Mouse (Mus musculus) limb, embryonic 13.5 days (tissue): ENCODE measurements at regions not wholly inside any gene's neighbourhood (a gene's known extent, or its start where the extent isn't known, plus 50 kb on each side); places are given as distances from the start of the nearest gene placed in this dataset.

Experiments
- ATAC-seq: fragments of 200-750 bp; cut with Nextera tagmentation; 2 replicates; pipeline ENCODE4 v1.8.0; 2017; ENCODE audit warnings: low read depth, moderate number of reproducible peaks, moderate TSS enrichment; ENCODE audit not compliant: low FRiP score
- H3K27ac ChIP-seq: fragments of 300-500 bp; sonication (generic); 2 replicates; pipeline ENCODE4 v1.5.1; 2015; ENCODE audit warnings: inconsistent platforms, mild to moderate bottlenecking, moderate library complexity
- H3K27me3 ChIP-seq: fragments of 300-500 bp; sonication (generic); 2 replicates; pipeline ENCODE4 v1.6.1; 2015; ENCODE audit warnings: mild to moderate bottlenecking, inconsistent platforms
- H3K36me3 ChIP-seq: fragments of 300-500 bp; sonication (generic); 2 replicates; pipeline ENCODE4 v1.6.1; 2015; ENCODE audit warnings: inconsistent platforms, mild to moderate bottlenecking, moderate library complexity
- H3K4me1 ChIP-seq: fragments of 300-500 bp; sonication (generic); 2 replicates; pipeline ENCODE4 v1.6.1; 2015; ENCODE audit warnings: inconsistent platforms
- H3K4me2 ChIP-seq: fragments of 300-500 bp; sonication (generic); replicated peaks from 2 replicates; pipeline ENCODE4 v1.6.1; 2015; ENCODE audit warnings: inconsistent platforms, mild to moderate bottlenecking, moderate library complexity
- H3K4me3 ChIP-seq: fragments of 300-500 bp; sonication (generic); 2 replicates; pipeline ENCODE4 v1.5.1; 2015; ENCODE audit warnings: moderate library complexity, mild to moderate bottlenecking, inconsistent platforms
- H3K9ac ChIP-seq: fragments of 300-500 bp; sonication (generic); 2 replicates; pipeline ENCODE4 v1.6.1; 2015; ENCODE audit warnings: mild to moderate bottlenecking, inconsistent platforms
- H3K9me3 ChIP-seq: fragments of 300-500 bp; sonication (generic); 2 replicates; pipeline ENCODE4 v1.6.1; 2016; ENCODE audit warnings: inconsistent platforms
- WGBS: fragments of 180-500 bp; shearing (Covaris S2); methylation state at CpG from one replicate; pipeline ENCODE4 v1.1.7; 2015; 5-methylcytosine and 5-hydroxymethylcytosine counted together

DNA sequence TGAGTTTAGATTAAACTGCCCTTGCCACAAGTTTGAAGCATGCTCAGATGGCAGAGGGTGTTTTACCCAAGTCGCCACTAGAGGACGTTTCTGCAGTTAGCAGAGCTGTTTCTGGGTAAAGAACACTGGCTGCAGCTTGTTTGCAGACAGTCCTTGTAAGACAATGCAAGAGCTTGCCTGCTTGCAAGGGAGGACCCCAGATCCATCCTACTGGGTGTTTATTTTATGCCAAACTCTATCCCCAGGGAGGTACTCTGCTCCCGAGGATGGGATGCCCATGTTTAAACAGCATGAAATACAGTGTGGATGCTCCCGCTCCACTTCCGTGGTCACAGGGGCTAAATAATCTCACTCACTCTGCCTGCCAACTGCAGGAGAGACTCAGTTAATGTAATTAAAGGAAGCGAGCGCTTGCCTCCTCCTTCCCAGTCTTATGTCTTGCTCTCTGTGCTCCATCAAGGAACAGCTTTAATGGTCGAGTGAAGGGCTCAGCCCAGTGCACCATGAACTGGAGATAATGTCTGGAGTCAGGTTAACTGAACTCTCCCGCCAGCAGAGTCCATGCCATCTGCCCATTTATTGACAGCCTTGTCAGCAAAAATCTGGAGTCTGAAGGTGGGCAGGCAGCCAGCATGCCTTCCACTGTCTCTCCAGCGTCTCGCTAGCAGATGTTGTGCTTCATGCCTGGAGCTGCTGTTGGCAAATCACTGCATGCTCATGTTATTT lies 334.8 kb downstream of the Mex3b start:
- Histone ChIP-seq H3K4me3 (no peak overlapping the region), H3K9ac (no peak overlapping the region; the same call in 1 of the 2 replicates), H3K9me3 (no peaks in the 10 kb centered on the region), H3K4me1 (peaks cover 67% of the 10 kb centered on the region), H3K27me3 (no peaks in the 10 kb centered on the region), H3K27ac (peak overlapping the region; percentile 82), H3K4me2 (peak overlapping the region; percentile 46), H3K36me3 (no peaks in the 10 kb centered on the region)
- ATAC-seq = peak; percentile 58
- 7% methylated on average over 11 of the region's 11 CpGs for WGBS

DNA sequence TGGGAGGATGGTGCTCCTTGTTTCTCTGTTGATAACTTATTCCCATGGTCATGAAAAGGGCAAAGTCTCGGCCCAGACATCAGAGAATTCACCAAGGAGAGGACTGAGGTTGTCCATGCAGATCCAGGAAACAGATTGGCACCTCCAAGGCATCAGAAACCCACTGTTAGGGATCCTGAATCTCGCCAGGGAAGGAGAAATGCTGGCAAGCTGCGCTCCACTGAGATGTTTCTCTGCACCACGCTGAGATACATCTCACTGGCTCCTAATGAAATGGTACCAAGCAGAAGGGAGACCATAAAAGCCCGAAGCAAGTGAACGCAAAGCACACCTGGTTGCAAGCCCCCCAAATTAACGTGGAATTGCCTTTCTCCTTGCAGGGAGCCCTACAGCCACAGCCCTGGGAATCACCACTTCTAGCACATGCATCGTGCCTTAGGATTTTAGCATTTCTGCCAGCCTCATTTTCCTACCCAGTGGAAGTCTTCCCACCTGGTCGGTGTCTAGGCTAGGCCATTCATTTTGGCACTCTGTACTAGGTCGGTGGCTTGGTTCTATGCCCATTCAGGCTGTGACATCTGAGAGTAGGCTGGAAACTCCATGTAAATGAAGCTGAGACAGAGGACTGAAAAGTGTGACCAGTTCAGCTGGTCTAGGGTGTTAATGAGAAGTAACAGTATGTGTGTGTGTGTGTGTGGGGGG lies 336.3 kb downstream of the Mex3b start:
- no peaks in the 10 kb centered on the region for H3K36me3 ChIP-seq
- H3K9ac ChIP-seq = no peak overlapping the region
- H3K27ac ChIP-seq = 0 out of 2 replicates have a peak overlapping the region, but pooled peaks have one; percentile 22
- no peaks in the 10 kb centered on the region for H3K9me3 ChIP-seq
- WGBS = 45% methylated on average over 10 of the region's 10 CpGs
- H3K4me2 ChIP-seq = no peak overlapping the region
- no peaks in the 10 kb centered on the region for H3K27me3 ChIP-seq
- peaks cover 66% of the 10 kb centered on the region for H3K4me1 ChIP-seq
- H3K4me3 ChIP-seq = no peak overlapping the region
- ATAC-seq = no peak

DNA sequence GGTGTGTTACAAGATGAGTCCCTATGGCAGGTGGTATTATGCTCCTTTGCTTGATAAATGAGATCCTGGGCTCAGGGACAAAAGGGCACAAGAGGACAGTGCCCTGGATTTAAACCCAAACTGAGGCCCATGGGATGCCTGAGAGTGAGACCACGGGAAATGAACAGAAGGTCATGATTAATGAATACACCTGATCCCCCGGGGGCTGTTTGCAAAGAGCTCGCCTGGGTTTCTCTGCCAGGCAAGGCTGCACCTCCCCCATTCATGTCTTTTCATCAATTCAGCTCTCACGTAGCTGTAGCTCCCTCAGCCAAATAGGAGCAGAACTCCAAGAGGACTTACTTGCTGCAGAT lies 336.9 kb downstream of the Mex3b start:
- WGBS = 13% methylated on average over 4 of the region's 4 CpGs
- H3K36me3 ChIP-seq = no peaks in the 10 kb centered on the region
- H3K9me3 ChIP-seq = no peaks in the 10 kb centered on the region
- no peak overlapping the region for H3K4me3 ChIP-seq
- ATAC-seq = no peak
- H3K9ac ChIP-seq = no peak overlapping the region
- H3K27ac ChIP-seq = no peak overlapping the region
- H3K4me2 ChIP-seq = no peak overlapping the region
- H3K27me3 ChIP-seq = no peaks in the 10 kb centered on the region
- peaks cover 66% of the 10 kb centered on the region for H3K4me1 ChIP-seq

DNA sequence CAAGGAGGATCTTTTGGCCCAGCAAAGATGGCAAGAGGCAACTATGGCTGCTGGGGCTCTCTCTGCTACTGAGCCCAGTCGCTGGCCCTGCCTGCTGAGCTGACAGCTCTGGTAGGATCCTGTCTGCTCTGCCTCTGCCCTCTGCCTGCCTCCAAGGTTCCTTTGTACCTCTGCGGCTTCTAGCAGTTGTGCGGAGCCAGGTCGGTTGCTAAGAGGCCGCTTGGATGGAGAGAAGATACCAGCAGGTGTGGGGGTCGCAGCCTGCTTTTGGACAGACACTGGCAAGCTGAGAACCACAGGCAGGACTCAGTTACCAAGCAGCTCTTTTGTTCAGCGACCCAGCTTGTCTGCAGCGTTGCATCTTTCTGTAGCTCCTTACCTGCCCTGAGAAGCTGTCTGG lies 337.6 kb downstream of the Mex3b start:
- Histone ChIP-seq H3K27ac (no peak overlapping the region; the same call in 1 of the 2 replicates), H3K9me3 (no peaks in the 10 kb centered on the region), H3K4me2 (no peak overlapping the region), H3K36me3 (no peaks in the 10 kb centered on the region), H3K9ac (no peak overlapping the region), H3K4me1 (peaks cover 59% of the 10 kb centered on the region), H3K27me3 (no peaks in the 10 kb centered on the region), H3K4me3 (no peak overlapping the region)
- ATAC-seq = no peak
- 57% methylated on average over 8 of the region's 8 CpGs for WGBS

DNA sequence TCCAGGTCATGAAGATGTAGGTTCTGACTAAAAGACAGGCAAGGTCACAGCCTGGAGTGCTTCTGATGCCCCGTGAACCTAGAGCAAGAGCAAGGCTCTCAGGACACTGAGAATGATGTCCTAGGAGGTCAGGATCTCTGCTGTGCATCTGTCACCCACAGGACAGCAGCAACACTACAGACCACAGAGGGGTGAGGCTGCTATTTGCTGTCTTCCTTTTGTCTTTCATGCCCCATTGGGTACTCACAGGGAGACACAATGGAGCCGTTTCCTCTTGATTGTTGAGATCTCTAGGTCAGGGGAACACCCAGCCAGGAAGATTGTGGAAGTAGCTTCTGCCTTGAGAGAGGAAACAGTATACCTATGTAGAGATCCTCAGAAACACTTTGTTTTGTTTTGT lies 339.9 kb downstream of the Mex3b start:
- no peaks in the 10 kb centered on the region for H3K27me3 ChIP-seq
- H3K36me3 ChIP-seq = no peaks in the 10 kb centered on the region
- no peak for ATAC-seq
- H3K9ac ChIP-seq = no peak overlapping the region
- no peaks in the 10 kb centered on the region for H3K9me3 ChIP-seq
- no peak overlapping the region for H3K27ac ChIP-seq
- WGBS = 86% methylated on average over 2 of the region's 2 CpGs
- no peak overlapping the region for H3K4me3 ChIP-seq
- peaks cover 36% of the 10 kb centered on the region for H3K4me1 ChIP-seq
- no peak overlapping the region for H3K4me2 ChIP-seq

DNA sequence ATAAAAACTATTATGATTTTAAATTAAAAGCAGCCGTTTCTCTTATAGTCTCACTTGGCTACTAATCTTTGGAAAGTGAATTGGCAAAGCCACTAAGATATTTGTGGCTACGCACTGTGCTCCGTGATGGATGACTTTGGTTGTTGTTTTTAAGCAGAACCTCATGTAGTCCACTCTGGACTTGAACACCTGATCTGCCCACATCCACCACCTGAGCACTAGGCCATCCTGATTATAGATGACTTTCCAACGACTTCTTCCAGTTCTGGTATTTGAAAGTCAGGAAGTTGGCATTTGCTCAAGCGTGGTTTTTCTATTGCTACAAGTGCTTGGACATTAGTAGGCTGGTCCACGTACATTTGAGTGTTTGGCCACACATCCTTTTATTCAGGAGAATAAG lies 344.5 kb downstream of the Mex3b start:
- no peak for ATAC-seq
- Histone ChIP-seq H3K9me3 (no peaks in the 10 kb centered on the region), H3K27ac (no peak overlapping the region), H3K36me3 (no peaks in the 10 kb centered on the region), H3K4me2 (no peak overlapping the region), H3K9ac (no peak overlapping the region), H3K4me3 (no peak overlapping the region), H3K27me3 (no peaks in the 10 kb centered on the region), H3K4me1 (no peaks in the 10 kb centered on the region)
- 52% methylated on average over 6 of the region's 6 CpGs for WGBS

DNA sequence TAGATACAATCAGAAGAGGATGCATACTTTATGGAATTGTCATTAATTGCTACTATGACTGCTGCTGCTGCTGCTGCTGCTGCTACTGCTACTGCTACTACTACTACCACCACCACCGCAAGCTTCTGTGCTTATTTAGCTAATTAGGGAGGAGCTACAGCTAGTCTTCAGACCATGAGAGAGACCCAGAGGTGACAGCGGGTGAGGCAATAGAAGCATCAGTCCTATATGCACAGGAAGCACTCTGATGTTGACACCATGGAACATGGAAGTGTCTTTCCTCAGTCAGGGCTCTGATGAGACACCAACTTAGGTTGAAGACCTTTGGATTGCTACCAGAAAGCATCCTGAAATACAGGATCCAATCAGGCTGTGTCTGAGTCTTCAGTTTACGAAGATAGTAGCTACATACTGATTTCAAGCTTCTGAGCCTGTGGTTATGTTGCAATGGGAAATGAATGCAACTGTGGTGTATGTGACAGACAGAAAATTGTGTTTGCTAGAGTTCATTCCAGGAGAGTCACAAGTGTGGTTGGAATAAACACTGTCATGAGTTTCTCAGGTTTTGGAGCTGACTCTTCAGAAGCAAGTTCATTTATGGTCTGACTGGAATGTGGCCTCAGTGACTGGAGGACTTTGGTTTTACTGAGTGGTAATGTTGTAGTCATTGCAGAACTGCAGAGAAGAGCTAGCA lies 355.0 kb downstream of the Mex3b start:
- WGBS = 86% methylated on average over 3 of the region's 3 CpGs

DNA sequence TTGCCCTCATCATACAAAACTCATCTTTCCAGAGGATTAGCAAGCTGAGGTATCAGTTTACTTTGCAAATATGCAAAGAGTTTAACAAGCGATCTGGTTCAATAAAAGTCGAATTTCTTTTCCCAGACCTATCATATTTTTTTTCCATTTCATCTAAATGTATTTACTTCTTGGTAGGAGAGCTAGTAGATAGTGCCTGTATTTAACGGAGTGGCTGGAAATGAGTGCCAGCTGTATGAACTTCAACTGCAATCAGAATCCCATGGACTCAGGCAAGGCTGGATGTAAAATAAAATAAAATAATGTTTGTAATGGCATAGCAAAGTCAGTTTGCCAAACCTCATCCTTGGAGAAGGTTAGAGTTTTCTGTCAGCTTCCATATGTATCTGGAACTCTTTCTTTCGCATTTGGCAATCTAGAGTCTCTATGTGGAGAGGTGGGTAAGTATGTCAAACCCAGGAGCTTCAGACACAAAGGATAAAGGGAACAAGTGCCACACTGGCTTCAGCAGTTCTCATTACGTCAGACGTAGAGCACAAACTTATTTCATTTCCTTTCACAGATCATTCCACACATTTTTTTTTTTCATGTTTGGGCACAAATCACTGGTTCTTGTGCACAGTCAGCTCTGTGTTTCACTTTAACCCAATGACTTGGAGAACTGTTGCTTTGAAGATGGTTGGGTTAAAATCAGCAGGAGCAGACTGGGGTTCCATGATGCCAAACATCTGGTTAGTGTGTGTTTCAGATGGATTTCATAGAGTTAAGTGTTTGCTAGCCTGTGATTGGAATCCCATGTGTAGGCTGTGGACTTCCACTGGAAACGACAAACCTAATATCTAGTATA lies 357.2 kb upstream of the Tmc3 start:
- Histone ChIP-seq H3K4me1 (peaks cover 36% of the 10 kb centered on the region), H3K4me2 (no peak overlapping the region), H3K36me3 (no peaks in the 10 kb centered on the region), H3K4me3 (no peak overlapping the region), H3K27ac (peak overlapping the region; percentile 73; the same call in 1 of the 2 replicates), H3K9ac (no peak overlapping the region), H3K27me3 (no peaks in the 10 kb centered on the region), H3K9me3 (0 out of 2 replicates have a peak, but pooled peaks cover 3% of the 10 kb centered on the region)
- peak; percentile 70 for ATAC-seq
- WGBS = 35% methylated on average over 7 of the region's 7 CpGs

More for the DNA sequence above, 355.0 kb downstream of the Mex3b start:
- Histone ChIP-seq H3K9me3 (no peaks in the 10 kb centered on the region), H3K27me3 (no peaks in the 10 kb centered on the region), H3K4me2 (no peak overlapping the region), H3K27ac (no peak overlapping the region), H3K4me3 (no peak overlapping the region), H3K4me1 (peaks cover 10% of the 10 kb centered on the region; the same call in 1 of the 2 replicates), H3K36me3 (no peaks in the 10 kb centered on the region), H3K9ac (no peak overlapping the region)
- no peak for ATAC-seq

DNA sequence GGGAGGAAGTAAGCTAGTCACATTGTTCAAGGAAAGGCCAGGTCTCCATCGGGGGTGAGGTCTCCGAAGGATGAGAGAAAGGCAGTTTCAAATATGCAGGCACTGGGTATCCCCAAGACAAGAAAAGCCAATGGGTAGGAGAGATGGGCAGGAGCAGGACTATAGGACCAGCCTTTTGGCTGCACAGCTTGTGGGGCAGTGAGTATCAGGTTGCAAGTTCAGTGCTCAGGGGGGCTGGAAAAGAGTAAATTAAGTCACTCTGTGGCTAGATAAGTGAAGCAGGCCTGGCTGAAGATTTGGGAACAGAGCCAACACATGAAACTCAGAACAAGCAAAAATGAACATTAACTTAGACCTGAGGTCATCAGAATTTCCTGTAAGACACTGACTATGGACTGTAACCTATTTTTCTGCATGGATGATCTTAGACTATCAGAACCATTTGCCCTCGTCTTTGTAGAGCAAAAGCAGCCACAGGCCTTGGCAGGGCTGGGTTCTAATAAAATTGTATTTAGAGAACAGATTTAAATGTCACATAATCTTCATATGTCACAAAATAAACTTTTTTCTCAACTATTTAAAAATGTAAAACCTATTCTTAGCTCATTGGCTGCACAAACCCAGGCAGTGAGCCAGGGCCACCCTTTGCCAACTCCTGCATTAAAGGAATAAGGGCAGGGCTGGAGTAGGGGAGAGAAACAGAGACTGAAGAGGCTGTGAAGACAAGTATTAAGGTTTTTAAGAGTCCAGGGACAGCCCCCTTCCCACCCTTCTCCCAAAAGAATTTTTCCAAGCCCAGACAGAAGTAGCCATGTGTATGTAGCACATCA lies 354.0 kb upstream of the Tmc3 start:
- ATAC-seq = peak; percentile 70
- H3K9me3 ChIP-seq = 0 out of 2 replicates have a peak, but pooled peaks cover 3% of the 10 kb centered on the region
- H3K36me3 ChIP-seq = no peaks in the 10 kb centered on the region
- no peak overlapping the region for H3K4me3 ChIP-seq
- peak overlapping the region; percentile 28; the same call in 1 of the 2 replicates for H3K27ac ChIP-seq
- H3K9ac ChIP-seq = no peak overlapping the region
- H3K4me2 ChIP-seq = no peak overlapping the region
- H3K27me3 ChIP-seq = no peaks in the 10 kb centered on the region
- peaks cover 33% of the 10 kb centered on the region for H3K4me1 ChIP-seq
- WGBS = 62% methylated on average over 3 of the region's 3 CpGs

DNA sequence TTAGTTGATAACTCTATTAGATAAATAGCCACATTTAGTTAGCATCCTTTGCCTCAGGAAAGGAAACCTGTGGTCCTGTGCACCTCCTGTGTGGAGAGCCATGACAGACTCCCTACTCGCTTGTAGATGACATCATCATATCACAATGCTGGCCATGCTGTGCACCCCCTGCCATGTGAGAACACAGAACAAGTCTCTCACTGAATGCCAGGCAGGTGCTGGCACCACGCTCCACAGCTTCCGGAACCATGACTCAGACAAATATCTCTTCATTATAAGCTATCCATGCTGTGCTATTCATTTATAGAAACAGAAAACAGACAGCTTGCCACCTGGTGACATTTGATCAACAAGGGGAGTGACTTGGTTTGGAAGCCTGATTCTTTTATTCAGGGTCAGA lies 349.1 kb upstream of the Tmc3 start:
- no peak for ATAC-seq
- Histone ChIP-seq H3K9me3 (no peaks in the 10 kb centered on the region), H3K4me2 (no peak overlapping the region), H3K36me3 (no peaks in the 10 kb centered on the region), H3K4me1 (peaks cover 14% of the 10 kb centered on the region), H3K9ac (no peak overlapping the region), H3K27me3 (no peaks in the 10 kb centered on the region), H3K27ac (no peak overlapping the region), H3K4me3 (no peak overlapping the region)
- WGBS = 86% methylated on average over 3 of the region's 3 CpGs

DNA sequence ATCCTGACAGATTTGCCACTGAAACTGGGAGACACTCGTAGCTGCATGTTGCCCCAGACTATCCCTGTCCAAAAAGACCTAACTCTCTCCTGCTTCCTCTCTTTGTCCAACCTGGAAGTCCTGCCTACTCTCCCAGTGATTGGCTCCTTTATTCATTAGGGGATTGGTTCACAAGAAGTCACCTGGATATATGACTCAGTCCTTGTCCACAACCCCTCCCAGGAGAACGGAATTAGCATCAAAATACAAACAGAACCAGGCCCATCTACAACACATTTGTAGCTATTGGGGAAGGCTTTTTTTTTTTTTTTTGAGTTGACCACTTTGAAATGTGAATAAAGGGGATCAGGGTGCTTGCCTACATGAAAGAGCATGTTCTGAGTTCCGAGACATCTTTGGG lies 347.4 kb upstream of the Tmc3 start:
- peaks cover 15% of the 10 kb centered on the region for H3K4me1 ChIP-seq
- no peak overlapping the region for H3K4me2 ChIP-seq
- no peak overlapping the region for H3K9ac ChIP-seq
- H3K27ac ChIP-seq = no peak overlapping the region
- ATAC-seq = no peak
- H3K9me3 ChIP-seq = no peaks in the 10 kb centered on the region
- H3K4me3 ChIP-seq = no peak overlapping the region
- 86% methylated on average over 3 of the region's 3 CpGs for WGBS
- no peaks in the 10 kb centered on the region for H3K27me3 ChIP-seq
- H3K36me3 ChIP-seq = no peaks in the 10 kb centered on the region
